Mouse (Mus musculus) left cerebral cortex, postnatal 10 days (tissue): ENCODE results near the gene Stx3. TPM values are rescaled to one million over a fixed set of nuclear protein-coding genes. Genes with fewer than 3 reads are reported as not detected.

ENCODE experiments used
- DNase-seq, 2 experiments: peaks; one replicate each; pipeline ENCODE4 v3.0.0; 2021 to 2022; ENCODE audit warnings: low spot score in 2 of 2, mixed read lengths in 1 of 2; ENCODE audit errors: extremely low spot score in 1 of 2
- intact Hi-C: fragments of 180-260 bp; cut with DNase I; formaldehyde crosslinking; loops from one replicate; pipeline ENCODE4 v1.15.1; 2025
- total RNA-seq, 2 experiments: library from RNA; stranded (reverse); gene quantifications; 2 replicates each; pipeline ENCODE4 v1.2.3; 2021

The Stx3 gene
- total RNA-seq: 10 to 100 TPM; 17.7 to 17.8 TPM

DNA sequence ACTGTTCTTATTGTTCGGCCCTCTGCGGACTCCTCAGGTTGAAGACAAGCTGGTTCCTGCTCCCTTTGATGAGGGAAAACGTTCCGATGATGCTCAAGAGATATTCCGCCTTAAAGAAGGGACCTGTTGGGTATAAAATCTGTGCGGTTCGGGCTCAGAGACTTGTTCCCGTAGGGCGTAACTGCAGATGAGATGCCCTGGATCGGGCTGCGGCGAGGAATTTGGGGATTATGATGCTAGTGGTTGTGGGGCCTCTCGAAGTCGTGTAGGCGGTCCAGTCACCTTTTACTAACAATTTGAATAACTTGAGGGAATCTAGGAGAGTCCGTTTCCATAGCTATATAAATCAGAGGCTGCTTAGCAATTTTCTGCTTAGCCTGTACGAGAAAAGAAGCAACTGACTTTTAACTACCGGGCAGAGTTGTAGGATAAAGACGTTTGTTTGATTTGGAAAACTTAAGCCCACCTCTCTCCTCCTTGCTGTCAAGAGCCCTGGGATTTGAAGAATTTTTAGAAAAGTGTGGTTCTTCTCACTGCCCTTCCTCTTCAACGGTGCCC lies at the start of gene Stx3:
Stx3 (minus strand) TSS at position 261 of the 558 bp plus-strand sequence.
- intact Hi-C loops: loop anchor here (5.0 kb wide), 1 partner anchor 93 kb away; the partner anchor contains the start of gene Patl1
- no peak for DNase-seq

DNA sequence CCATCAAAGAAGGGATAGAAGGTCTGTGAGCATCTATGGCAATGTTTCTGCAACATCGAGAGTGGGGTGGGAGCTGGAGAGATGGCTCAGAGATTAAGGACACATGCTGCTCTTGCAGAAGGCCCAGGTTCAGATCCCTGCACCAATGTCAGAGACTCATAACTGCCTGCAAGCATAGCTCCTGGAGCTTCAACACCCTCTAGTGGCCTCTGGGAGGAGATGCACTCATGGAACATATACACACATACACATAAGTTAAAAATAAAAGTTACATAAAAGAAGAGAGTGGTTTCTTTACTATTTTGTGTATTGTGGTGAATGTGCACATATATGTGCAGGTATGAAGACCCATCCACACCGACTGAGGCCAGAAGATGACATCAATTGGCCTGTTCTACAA lies 48.6 kb upstream of the Stx3 start:
- intact Hi-C loops: loop anchor here (5.0 kb wide), 1 partner anchor 34 kb away; no protein-coding TSS in a partner anchor
- no peak for DNase-seq

- intact Hi-C loops: no loop called here
- no peak for DNase-seq
Observed at GRCm38 (mm10) chr19:11860966-11861365, 41.8 kb upstream of the Stx3 start, which contains the start of gene Olfr1418. Gene Olfr1418, minus strand, starts transcription at chr19:11861066.

DNA sequence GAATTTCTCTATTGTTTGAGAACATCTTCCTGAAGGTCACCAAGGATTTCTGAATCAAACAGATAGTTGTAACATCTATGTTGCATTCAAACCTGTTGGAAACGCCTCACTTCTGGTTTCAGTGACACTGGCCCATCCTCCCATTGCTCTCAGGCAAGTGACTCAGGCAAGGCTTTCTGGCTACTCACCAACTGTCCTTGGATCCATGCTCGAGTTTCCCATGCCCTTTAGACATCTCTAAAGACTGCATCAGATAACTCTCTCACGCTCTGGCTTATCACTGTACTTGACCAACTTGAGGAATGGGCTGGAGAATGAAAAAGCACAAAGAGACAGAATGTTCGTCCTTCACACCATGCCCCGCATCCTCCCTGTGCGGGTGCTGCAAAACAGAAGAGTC lies 37.3 kb upstream of the Stx3 start:
- intact Hi-C loops: no loop called here
- DNase-seq: no peak

GRCm38 (mm10) chr19:11854821-11855220 lies 35.6 kb upstream of the Stx3 start:
- intact Hi-C loops: no loop called here

DNA sequence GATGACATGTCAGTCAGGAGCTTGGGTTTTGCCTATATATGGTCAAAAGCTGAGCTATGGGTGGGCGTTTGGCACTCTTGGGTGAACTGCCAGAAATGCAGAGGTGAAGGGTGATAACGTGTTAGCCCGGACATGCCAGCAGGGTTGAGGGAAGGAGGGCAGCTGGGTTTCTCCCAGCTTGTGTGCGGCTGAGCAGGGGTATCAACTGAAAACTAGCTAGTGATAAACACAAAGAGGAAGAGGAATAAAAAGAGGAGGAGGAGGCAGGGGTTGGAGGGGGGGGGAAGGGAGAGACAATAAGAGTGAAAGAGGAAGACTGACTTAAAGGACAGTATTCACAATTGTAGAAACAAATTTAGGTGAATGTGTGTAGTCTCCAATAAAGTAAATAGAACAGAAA lies 33.4 kb upstream of the Stx3 start:
- DNase-seq: no peak
- intact Hi-C loops: no loop called here

More at GRCm38 (mm10) chr19:11854821-11855220, 35.6 kb upstream of the Stx3 start:
- DNase-seq: no peak

DNA sequence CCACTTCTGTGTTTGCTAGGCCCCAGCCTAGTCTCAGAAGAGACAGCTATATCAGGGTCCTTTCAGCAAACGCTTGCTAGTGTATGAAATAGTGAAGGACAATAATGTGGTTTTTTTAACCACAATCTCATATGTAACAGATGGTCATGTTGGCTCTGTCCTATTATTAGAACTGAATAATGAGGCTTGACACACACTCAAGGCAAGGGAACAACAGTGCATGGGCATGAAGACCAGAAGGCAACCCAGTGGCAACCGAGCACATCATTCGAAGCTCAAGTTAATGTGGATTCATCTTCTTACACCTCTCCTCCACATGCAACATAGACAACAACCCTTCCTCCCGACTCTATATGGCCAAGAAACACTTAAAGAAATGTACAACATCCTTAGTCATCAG lies 27.1 kb upstream of the Stx3 start:
- DNase-seq: no peak
- intact Hi-C loops: no loop called here

DNA sequence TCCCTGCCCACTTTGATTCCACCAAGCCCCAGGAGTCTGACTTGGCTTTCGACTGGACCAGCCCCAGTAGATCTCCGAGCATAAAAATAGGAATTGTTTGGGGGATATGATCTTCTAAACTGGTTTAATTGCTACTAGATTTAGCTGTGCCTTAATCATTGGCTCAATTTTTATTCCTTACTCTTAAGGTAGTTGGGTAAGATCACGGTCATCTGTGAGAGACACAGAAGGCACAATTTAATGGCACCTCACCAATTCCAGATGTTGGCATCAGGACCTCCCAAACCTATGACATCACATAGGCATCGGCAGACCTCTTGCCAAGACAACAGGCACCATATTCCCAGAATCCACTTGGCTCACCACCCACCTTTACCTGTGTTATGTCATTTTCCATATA lies 19.9 kb upstream of the Stx3 start, which contains the start of gene Olfr1417:
Olfr1417 (minus strand) TSS at position 101 of the 400 bp plus-strand sequence.
- intact Hi-C loops: no loop called here
- no peak for DNase-seq

- intact Hi-C loops: no loop called here
- DNase-seq: no peak
Observed at GRCm38 (mm10) chr19:11823346-11824065, 4.3 kb upstream of the Stx3 start.

DNA sequence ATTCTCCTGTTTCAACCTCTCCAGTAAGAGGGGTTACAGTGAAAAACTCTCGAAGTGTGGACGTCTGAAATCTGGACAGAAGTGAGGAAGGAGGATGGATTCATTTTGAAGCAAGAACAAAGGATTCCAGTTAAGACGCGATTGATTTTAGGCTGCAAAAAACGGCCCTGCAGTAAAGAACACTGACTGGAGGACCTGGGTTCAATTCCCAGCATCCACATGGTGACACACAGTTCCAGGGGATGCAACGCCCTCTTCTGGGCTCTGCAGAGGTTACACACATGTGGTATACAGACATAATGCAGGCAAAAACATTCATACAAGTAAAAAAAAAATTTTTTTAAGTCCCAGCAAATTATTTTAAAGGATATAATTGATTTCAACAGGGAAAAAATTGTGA lies 1.0 kb upstream of the Stx3 start:
- DNase-seq: peak in 1 of 2 experiments; percentile 34
- intact Hi-C loops: no loop called here

DNA sequence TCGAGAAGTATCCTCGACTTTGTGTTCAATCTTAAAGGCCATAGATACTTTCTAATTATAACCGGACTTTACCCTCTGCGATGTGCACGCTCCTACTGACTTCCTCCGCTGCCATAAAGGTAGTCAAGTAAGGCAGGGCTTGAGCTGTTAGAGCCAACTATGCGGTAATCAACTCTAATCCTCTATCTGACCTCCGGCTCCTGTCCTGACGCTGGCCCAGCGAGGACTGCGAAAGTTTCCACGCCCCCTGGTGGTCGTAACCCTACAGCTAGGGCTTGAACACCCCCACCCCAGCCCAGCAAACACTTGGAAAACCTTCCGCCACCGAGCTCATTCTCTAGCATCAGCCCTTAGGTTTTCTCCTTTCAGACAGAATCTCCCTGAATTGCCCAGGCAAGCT lies 597 bp upstream of the Stx3 start:
- intact Hi-C loops: loop anchor here (5.0 kb wide), 1 partner anchor 93 kb away; the partner anchor contains the start of gene Patl1
- DNase-seq: peak; percentile 37 to 87

DNA sequence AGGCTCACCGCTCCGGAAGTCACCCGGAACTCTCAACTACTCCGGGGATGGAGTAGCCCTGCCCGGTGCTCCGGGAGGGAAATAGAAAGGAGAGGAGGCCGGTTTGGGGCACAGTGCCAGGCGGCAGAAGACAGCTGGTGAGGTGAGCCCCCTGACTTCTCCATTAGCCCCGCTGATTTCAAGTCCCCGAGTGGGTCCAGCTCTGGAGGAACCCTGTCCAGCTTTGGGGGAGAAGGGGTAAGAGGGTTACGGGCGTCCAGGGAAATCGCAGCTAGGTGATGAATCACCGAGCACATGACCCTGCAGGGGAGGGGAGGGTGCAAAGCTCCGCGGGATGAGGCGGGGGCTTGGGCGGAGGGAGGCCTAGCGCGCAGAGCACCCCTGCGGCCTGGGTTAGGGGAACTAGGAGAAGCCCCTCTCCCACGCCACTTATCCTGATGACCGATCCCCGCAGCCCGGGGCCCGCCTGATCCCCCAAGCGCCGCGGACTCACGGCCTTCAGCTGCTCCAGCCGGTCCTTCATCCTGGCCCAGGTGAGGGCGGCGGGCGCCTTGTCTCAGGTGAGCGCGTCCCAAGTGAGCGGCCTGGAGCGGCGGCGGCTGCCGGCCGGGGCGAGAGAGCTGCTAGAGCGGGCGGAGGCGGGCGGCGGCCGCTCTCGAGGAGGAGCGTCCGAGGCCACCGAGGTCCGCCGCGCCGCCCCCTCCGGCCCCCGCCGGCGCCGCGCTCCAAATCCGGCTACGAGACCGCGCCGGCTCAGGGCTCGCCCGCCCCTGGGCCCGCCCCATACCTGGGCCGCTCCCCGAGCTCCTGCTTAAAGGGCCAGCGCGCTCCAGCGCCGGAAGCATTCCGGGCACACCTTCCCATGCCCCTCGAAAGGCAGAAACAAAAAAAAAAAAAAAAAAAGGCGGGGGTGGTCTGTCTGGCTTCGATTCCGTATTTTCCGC lies 732 bp downstream of the Stx3 start:
- intact Hi-C loops: loop anchor here (5.0 kb wide), 1 partner anchor 94 kb away; the partner anchor contains the start of gene Patl1
- peak in 1 of 2 experiments; percentile 68 for DNase-seq

- intact Hi-C loops: loop anchor here (5.0 kb wide), 1 partner anchor 95 kb away; the partner anchor contains the start of gene Patl1
- DNase-seq: no peak
Observed at GRCm38 (mm10) chr19:11817586-11817985, 1.6 kb downstream of the Stx3 start.

- DNase-seq: no peak
- intact Hi-C loops: loop anchor here (5.0 kb wide), 1 partner anchor 96 kb away; the partner anchor contains the start of gene Patl1
Observed at GRCm38 (mm10) chr19:11816706-11817105, 2.5 kb downstream of the Stx3 start.

DNA sequence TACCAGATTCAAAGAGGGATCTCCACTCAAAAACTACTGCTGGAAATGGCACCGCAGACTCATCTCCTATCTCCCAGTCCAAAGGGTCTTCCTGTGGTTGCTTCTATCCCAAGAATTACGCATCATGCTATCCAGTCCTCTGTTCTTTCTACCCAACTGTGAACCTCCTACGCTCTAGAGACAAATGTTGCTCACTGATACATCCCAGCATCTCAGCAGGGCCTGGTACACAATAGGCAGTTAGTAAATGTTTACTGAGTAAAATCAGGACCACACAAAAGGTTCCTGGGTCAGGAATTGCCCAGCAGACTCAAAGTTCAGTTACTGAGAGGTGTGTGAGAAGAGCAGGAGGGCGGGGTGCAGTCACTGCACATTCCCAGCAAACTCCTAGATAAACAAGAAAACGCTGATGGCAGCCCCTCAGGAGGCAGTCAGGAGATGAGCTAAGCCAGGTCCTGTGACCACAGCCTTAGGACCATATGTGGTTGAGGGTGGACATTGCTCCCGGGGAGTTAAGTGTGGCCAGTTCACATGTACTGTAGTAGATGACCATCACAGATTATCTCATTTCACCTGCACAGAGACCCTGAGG lies 4.4 kb downstream of the Stx3 start:
- DNase-seq: no peak
- intact Hi-C loops: loop anchor here (5.0 kb wide), 1 partner anchor 97 kb away; the partner anchor contains the start of gene Patl1

DNA sequence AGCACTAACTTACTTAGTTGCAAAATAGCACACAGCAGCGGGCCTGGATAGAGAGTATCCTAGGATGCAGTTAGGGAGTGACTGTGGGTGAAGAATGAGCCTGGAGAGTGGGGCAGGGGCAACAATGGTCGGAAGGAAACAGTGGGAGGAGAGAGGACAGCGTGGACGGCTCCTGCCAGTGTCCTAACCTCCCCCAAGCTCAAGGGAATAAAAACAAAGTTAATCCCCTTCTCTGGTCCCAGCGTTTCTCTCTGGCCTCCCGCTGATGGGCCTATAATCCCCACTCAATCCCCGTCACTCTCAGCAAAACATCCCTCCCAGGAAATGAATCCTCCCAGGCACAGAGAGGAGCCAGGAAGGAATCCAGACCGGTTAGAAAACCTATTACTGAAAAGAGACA lies 5.6 kb downstream of the Stx3 start:
- intact Hi-C loops: no loop called here
- DNase-seq: peak in 1 of 2 experiments; percentile 22

GRCm38 (mm10) chr19:11813136-11813535 lies 6.1 kb downstream of the Stx3 start:
- no peak for DNase-seq
- intact Hi-C loops: no loop called here

- no peak for DNase-seq
- intact Hi-C loops: no loop called here
Observed at GRCm38 (mm10) chr19:11811688-11812365, 7.4 kb downstream of the Stx3 start.
